Mouse (Mus musculus): ENCODE measurements around the gene Sbk3.

GRCm38 (mm10) chr7:4971710-4972109, 742 bp upstream of the Sbk3 start:
- TF ChIP-seq ZNF384 (IDR thresholded peaks at IDR 0.05; ENCODE audit: low read depth, low read length) (no peak), ZC3H11A (IDR thresholded peaks at IDR 0.05; ENCODE audit: borderline replicate concordance, low read depth, low read length) (no peak), CHD2 (IDR thresholded peaks at IDR 0.05; ENCODE audit: low read depth, low read length) (no peak), MAFK (IDR thresholded peaks at IDR 0.05; ENCODE audit: insufficient read depth, low read depth, low read length) (no peak), HCFC1 (IDR thresholded peaks at IDR 0.05; ENCODE audit: borderline replicate concordance, insufficient read depth, low read length) (no peak)

All from ES-E14 (cell line).